Mouse (Mus musculus) right cerebral cortex, postnatal 36 days (tissue): ENCODE results near the gene Btla.
A peak's percentile ranks its signal among the peaks of the same experiment; 100 is the strongest.

ENCODE experiments used
- DNase-seq, 2 experiments: peaks; one replicate each; pipeline ENCODE4 v3.0.0; 2022; ENCODE audit warnings: low spot score in 2 of 2, mixed read lengths in 1 of 2

Gene Btla

GRCm38 (mm10) chr16:45223648-45224388, at the start of gene Btla:
Gene Btla, plus strand, starts transcription at chr16:45224315.
- DNase-seq: no peak

DNA sequence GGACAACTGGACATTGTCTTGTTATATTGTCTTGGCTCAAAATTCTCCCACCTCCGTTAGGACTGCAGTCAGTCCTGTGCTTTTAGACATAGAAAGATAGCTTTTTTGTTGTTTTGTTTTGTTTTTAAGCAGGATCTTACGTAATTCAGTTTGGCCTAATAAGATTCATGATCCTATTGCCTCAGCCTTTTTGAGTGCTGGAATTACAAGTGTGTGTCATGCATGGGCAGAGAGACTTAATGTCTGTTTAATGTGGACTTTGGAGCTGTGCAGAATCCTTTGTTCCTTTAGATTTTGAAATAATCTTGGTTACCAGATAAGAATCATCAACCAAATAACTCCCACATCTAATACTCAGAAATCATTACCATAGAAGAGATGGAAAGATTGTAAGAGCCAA, 45.6 kb upstream of the Btla start:
- DNase-seq: no peak

GRCm38 (mm10) chr16:45181824-45182223, 42.3 kb upstream of the Btla start:
- DNase-seq: no peak

- peak; percentile 34 to 50 for DNase-seq
Measured at GRCm38 (mm10) chr16:45192613-45193012, 31.5 kb upstream of the Btla start.

- DNase-seq: peak in 1 of 2 experiments; percentile 29
Measured at GRCm38 (mm10) chr16:45196816-45197215, 27.3 kb upstream of the Btla start.

DNA sequence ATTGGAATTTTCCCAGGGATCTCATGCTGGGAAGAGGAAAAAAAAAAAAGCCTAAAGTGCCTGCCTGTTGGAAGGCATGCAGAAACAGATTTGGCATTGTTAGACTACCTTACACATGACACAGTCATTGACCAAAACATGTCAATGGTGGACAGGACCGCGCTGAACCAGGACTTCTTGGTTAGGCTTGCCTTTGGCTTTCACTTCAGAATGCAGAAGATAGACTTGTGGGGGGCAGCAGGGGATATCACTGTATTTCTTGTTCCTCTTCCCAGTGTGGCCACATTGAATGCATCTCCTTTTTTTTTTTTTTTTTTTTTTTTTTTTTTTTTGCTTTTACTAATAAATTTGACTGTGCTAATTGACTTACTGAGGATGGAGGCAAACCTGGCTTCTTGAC, 22.7 kb upstream of the Btla start:
- DNase-seq: no peak

- no peak for DNase-seq
Measured at GRCm38 (mm10) chr16:45204438-45204837, 19.7 kb upstream of the Btla start.

GRCm38 (mm10) chr16:45204859-45205670, 19.1 kb upstream of the Btla start:
- DNase-seq: no peak

- DNase-seq: no peak
Measured at GRCm38 (mm10) chr16:45222016-45222415, 2.1 kb upstream of the Btla start.

GRCm38 (mm10) chr16:45222771-45223170, 1.3 kb upstream of the Btla start:
- DNase-seq: no peak

DNA sequence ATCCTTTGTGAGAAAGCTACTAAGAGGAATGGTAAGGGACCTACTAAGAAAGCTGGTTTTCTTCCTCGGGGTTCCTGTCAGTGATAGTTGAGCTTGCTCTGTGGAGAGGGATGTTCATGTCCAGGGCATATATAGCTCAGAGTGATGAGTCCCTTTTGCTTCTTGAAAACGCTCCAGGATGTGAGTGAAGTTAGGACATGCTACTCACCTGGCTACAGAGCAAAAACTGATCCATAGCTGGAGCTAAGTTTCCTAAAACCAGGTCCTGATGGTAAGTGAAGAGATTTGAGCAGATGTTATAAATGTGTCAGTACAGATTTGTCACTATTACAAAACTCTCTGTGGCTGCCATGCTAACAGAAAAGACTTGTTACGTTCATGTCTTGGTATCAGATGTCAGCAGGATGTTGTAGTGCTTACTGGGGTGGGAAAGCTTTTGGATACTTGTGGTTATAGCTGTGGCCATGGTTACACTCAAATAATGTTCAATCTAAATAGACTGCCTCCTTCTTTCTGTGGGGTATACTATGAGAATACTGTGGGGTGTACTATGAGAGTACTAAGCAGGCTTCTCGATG, 405 bp downstream of the Btla start:
- no peak for DNase-seq

DNA sequence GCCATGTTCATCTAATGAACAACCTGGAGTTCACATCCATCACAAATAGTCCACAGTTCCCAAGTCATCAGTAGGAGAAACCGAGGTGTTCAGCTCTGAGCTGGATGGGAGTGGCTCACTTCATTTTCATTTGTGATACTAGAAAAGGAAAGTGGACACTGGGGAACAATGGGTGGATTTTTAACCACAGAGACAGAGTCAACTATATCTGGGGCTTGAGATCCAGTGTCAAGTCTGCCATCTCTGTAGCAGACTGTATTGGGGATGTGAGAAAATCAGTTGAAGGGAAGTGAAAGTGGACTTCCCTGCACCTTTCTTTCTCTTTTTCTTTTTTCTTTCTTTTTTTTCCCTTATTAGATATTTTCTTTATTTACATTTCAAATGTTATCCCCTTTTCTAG, 2.9 kb downstream of the Btla start:
- no peak for DNase-seq

DNA sequence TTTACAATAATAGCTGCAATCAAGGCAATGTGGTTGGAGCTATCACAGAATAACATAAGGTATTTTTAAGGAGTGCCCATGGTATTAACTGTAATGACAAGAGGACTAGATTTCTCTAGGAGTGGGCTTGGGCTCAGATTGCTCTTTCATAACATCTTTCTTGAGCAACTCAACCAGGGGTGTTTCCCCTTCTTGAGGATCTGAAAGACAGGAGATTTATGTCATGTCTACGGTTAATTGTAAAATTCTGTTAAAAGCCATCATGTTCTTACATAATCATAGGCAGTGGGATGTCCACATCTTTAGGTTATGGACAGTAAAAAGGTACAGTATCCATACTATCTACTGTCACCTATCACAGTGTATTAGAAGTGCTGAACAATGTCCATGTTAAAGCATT, 7.2 kb downstream of the Btla start:
- DNase-seq: no peak

GRCm38 (mm10) chr16:45233007-45233406, 8.9 kb downstream of the Btla start:
- DNase-seq: no peak

- DNase-seq: no peak
Measured at GRCm38 (mm10) chr16:45242700-45243099, 18.6 kb downstream of the Btla start.

DNA sequence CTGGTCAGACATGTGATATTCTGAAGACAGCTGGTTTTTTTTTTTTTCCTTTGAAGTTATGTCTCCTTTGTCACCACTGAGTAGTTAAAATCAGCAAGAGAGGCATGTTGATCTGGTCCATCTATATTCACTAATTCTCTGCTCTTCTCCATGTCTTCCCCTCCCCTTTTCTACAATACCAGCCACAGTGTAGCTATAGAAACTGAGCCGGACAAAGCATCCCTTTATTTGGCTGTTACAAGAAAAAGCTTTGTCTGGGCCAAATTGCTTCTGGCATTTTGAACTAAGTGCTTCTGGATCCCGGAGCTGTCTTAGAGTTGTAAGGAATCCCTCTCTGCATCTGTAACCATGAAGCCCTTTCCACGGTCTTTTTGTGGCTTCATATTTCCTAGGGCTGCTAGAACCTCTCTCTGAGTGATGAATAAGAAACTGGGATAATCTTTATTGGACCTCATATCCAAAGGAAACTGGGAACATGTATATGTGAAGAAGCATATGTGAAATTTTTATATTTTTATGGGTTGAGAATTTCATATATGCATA, 20.9 kb downstream of the Btla start:
- DNase-seq: no peak

DNA sequence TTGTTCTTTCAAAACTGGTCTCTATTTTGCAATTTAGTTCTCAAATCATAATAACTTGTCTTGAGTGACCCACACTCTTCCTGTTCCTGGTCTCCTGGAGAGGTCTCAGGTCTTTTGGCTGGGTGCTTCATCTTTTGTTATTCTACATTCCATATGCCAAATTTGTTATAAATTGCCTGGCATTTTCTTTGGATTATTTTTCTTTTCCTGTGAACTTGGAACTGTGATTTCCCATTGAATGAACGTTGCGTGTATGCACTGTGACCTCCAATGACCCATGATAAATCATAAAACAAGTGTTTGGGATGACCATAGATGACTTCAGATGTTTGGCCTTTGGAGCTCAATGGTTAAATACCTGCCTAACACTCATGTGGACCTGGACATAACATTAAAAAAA, 25.6 kb downstream of the Btla start:
- no peak for DNase-seq

DNA sequence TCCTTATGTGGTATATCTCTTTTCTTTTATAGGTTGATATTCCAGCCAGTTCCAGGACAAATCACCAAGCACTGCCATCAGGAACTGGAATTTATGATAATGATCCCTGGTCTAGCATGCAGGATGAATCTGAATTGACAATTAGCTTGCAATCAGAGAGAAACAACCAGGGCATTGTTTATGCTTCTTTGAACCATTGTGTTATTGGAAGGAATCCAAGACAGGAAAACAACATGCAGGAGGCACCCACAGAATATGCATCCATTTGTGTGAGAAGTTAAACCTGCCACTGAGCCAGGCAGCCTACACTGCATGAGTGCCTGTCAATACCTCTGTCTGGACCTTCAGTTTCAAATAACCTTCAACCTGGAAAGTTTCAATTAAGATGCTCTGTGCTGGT, 26.2 kb downstream of the Btla start:
- DNase-seq: no peak

- DNase-seq: no peak
Measured at GRCm38 (mm10) chr16:45251773-45252413, 27.8 kb downstream of the Btla start.

GRCm38 (mm10) chr16:45255183-45255861, 31.2 kb downstream of the Btla start:
- no peak for DNase-seq

GRCm38 (mm10) chr16:45256895-45257294, 32.8 kb downstream of the Btla start:
- no peak for DNase-seq
